Mouse (Mus musculus): ENCODE measurements at regions not wholly inside any gene's neighbourhood (a gene's known extent, or its start where the extent isn't known, plus 50 kb on each side); places are given as distances from the start of the nearest gene placed in this dataset.

DNA sequence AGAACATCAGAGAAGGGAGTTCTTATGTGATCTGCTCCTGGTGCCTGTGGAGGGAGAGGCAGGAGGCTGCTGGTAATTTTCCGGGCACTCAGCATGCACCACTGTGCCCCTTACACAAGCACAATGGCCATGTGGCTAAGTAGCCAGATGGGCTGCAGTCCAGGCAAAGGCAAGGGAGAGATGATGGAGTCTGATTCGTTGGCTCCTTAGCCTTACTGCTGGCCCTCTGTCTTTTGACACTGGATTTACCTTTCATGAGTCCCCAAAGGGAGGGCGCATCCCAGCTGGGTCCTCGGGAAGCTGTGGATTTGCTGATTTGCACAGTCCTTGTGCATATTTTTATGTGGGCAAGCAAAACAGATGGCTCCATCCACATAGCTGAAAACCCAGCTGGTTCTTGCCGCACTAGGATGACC is 75.6 kb upstream of the 1700025G04Rik start:
- no peak for DNase-seq

DNA sequence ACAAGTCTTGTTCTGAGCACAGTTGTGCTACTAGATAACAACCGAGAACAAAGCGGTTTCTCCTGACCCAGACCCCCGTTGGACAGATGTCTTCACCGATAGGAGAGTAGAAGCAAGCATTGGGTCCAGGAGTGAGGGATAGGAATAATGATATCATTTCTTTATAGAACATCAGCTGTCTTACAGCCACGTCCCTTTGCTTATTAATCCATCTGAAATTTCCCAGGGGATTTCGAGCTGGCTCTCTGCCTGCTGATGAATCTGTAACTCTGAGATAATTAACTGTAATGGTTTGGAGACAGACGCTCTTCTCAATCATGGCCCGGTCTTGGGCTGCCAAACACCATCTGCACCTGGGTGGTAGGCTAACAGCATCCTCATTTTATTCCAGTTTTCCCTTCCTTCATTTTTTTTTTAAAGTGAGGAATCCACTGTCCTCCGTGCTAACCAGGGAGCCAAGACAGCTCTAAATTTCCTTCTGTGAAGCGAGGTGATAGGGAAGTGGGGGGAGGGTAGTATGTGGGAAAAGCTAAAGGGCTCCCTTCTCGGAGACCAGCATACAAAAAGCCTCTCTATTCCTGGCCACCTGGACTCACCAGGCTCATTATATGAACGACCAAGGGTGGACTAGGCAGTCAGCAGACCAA is 75.0 kb upstream of the 1700025G04Rik start:
- DNase-seq = no peak

DNA sequence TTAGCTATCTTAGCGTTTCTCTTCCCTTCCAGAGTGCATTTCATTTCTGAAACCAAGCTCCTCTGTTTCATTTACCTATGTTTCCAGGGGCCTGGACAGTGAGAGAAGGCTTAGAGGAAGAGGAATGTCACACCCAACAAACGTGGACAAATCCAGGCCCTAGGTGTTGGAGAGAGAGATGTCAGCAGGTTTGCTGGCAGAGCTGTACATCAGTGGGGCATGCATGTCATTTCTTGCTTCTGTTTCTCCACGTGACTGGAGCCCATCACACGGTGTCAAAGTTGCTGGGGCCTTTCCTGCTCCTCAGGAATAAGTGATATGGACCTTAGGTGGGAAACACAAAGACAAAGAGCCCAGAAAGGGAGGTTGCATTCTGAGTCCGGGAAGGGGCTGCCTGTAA is 74.3 kb upstream of the 1700025G04Rik start:
- no peak for DNase-seq

- DNase-seq = no peak
Observed at GRCm38 (mm10) chr1:152152474-152152873, 62.5 kb upstream of the 1700025G04Rik start.

GRCm38 (mm10) chr1:152148731-152149130 is 58.8 kb upstream of the 1700025G04Rik start:
- DNase-seq = no peak

DNA sequence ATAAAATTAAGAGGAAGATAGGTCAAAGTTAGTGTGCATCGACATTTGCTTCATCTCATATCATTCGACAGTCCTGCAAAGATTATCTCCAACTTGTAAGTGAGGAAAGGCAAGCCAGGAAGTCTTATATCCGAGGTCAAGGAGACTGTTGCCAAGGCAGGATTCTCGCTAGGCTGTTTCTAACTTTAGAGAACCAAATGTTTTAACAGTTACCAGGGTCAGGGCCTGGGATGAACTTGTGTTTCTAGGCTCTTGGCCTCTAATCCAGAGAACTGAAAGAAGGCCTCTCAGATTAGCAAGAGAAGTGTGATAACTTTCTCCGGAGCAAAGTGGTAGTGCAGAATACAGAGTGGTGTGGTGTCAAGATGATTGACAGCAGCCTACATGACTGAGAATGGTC is 50.2 kb upstream of the 1700025G04Rik start:
- no peak for DNase-seq
